Mouse (Mus musculus): ENCODE measurements around the gene Gm20696.

GRCm38 (mm10) chr6:99447447-99447846 lies 219.2 kb downstream of the Gm20696 start:
- no peak for TF ChIP-seq CTCF (IDR thresholded peaks at IDR 0.05; ENCODE audit: low read depth)
- no peak for TF ChIP-seq EP300 (optimal IDR thresholded peaks at IDR 0.05)
